Mouse (Mus musculus) intestine, embryonic 16.5 days (tissue): ENCODE results near the gene Nfrkb. TPM values are rescaled to one million over a fixed set of nuclear protein-coding genes. Genes with fewer than 3 reads are reported as not detected.

ENCODE experiments used
- ATAC-seq: fragments of 200-750 bp; cut with Nextera tagmentation; 2 replicates; pipeline ENCODE4 v1.8.0; 2017; ENCODE audit warnings: moderate TSS enrichment, moderate library complexity
- H3K27ac ChIP-seq: fragments of 300-500 bp; sonication (generic); 2 replicates; pipeline ENCODE4 v1.5.1; 2014; ENCODE audit warnings: mild to moderate bottlenecking, low read length
- H3K27me3 ChIP-seq: fragments of 300-500 bp; sonication (generic); replicated peaks from 2 replicates; pipeline ENCODE4 v1.6.1; 2014; ENCODE audit warnings: low read length, control low read depth, mixed read lengths; ENCODE audit not compliant: control insufficient read depth, insufficient read depth
- H3K36me3 ChIP-seq: fragments of 300-500 bp; sonication (generic); 2 replicates; pipeline ENCODE4 v1.6.1; 2014; ENCODE audit warnings: low read length, control low read depth; ENCODE audit not compliant: control insufficient read depth, insufficient read depth
- H3K4me1 ChIP-seq: fragments of 300-500 bp; sonication (generic); 2 replicates; pipeline ENCODE4 v1.6.1; 2014; ENCODE audit warnings: low read length, control low read depth, mixed read lengths; ENCODE audit not compliant: control insufficient read depth, insufficient read depth
- H3K4me2 ChIP-seq: fragments of 300-500 bp; sonication (generic); 2 replicates; pipeline ENCODE4 v1.6.1; 2014; ENCODE audit warnings: low read depth, low read length, control low read depth
- H3K4me3 ChIP-seq: fragments of 300-500 bp; sonication (generic); 2 replicates; pipeline ENCODE4 v1.5.1; 2014; ENCODE audit warnings: mild to moderate bottlenecking, low read length
- H3K9ac ChIP-seq: fragments of 300-500 bp; sonication (generic); 2 replicates; pipeline ENCODE4 v1.6.1; 2014; ENCODE audit warnings: low read depth, low read length
- H3K9me3 ChIP-seq: fragments of 300-500 bp; sonication (generic); 2 replicates; pipeline ENCODE4 v1.6.1; 2016; ENCODE audit warnings: low read length, control low read depth; ENCODE audit not compliant: control insufficient read depth
- WGBS: fragments of 180-500 bp; shearing (Covaris S2); extraction: QIAGEN DNeasy Blood & Tissue Kit; methylation state at CpG from one replicate; pipeline ENCODE4 v1.1.7; 2014; 5-methylcytosine and 5-hydroxymethylcytosine counted together
- polyA plus RNA-seq: library from polyadenylated mRNA; unstranded; fragments of >200 nt; fragmentation: Nextera tagmentation; extraction: Ambion mirVana; gene quantifications from 2 replicates; pipeline ENCODE4 v1.2.1, GENCODE M21; 2015

Nfrkb gene
- polyA plus RNA-seq, 1 experiment from 2014 or later: 15.8 TPM

DNA sequence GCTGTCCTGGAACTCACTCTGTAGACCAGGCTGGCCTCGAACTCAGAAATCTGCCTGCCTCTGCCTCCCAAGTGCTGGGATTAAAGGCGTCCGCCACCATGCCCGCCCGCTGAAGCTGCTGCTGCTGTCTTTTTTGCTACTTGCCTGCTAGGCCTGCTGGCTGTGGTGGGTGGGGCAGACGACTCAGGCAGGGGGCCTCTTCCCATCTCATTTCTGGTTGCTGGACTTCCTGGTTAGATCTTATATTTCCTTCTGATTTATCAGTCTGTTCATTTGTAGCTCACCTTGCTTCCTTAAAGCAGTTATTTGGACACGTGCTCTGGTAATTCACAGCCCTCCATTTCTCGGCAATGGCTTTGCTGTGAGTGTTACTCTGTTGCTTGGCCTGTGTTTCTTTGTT is 49.4 kb downstream of the Nfrkb start:
- Histone ChIP-seq H3K9ac (no peak overlapping the region), H3K36me3 (no peaks in the 10 kb centered on the region), H3K9me3 (no peaks in the 10 kb centered on the region), H3K4me3 (no peak overlapping the region), H3K4me1 (peaks cover 8% of the 10 kb centered on the region; the same call in 1 of the 2 replicates), H3K4me2 (no peak overlapping the region), H3K27me3 (no peaks in the 10 kb centered on the region), H3K27ac (peak overlapping the region; percentile 58)
- no peak for ATAC-seq
- 79% methylated on average over 8 of the region's 8 CpGs for whole genome bisulfite sequencing

DNA sequence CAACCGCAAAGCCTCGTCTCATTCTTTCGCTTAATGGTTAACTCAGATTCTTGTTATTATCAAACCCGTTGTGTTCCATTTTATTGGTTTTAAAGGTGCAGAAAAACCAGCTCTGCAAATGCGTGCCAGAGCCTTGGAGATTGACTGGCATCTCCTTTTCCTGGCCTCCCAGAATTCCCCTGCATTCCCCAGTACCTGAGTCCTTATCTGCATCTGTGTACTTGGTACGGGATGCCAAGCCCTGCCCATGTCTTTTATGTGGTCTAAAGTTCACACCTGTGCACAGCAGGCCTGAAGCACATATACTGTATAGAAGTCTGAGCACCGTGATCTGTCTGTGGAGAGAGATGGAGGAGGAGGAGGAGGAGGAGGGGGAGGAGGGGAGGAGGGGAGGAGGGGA is 51.9 kb downstream of the Nfrkb start:
- H3K9ac ChIP-seq: no peak overlapping the region
- peak; percentile 99 for ATAC-seq
- no peaks in the 10 kb centered on the region for H3K9me3 ChIP-seq
- 56% methylated on average over 7 of the region's 7 CpGs for WGBS
- peak overlapping the region; percentile 75; the same call in 1 of the 2 replicates for H3K27ac ChIP-seq
- no peaks in the 10 kb centered on the region for H3K36me3 ChIP-seq
- H3K4me1 ChIP-seq: no peaks in the 10 kb centered on the region
- H3K4me3 ChIP-seq: no peak overlapping the region
- H3K4me2 ChIP-seq: no peak overlapping the region
- H3K27me3 ChIP-seq: no peaks in the 10 kb centered on the region

DNA sequence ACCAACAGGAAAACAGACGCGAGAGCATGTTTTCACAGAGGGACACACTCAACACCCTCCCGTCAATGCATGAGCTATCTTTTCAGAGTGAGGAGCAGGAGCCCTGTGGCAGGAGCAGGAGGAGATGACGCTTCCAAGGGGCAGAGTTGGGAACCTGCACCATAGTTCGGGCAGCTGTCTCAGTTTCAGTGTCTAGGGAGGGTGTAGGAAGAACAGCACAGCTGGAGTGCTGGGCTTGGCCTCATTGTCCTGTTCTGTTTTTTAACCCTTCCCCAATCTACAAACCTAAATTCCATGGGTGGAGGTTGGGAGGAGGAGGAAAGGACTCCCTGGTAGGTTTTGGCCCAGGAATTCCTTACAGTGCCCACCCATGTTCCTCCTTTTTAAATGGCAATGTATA is 52.8 kb downstream of the Nfrkb start:
- H3K4me2 ChIP-seq: no peak overlapping the region
- WGBS: 60% methylated on average over 5 of the region's 5 CpGs
- H3K4me1 ChIP-seq: no peaks in the 10 kb centered on the region
- H3K9me3 ChIP-seq: no peaks in the 10 kb centered on the region
- ATAC-seq: no peak
- H3K27ac ChIP-seq: peak overlapping the region; percentile 59
- no peaks in the 10 kb centered on the region for H3K27me3 ChIP-seq
- H3K9ac ChIP-seq: no peak overlapping the region
- H3K36me3 ChIP-seq: no peaks in the 10 kb centered on the region
- H3K4me3 ChIP-seq: no peak overlapping the region

DNA sequence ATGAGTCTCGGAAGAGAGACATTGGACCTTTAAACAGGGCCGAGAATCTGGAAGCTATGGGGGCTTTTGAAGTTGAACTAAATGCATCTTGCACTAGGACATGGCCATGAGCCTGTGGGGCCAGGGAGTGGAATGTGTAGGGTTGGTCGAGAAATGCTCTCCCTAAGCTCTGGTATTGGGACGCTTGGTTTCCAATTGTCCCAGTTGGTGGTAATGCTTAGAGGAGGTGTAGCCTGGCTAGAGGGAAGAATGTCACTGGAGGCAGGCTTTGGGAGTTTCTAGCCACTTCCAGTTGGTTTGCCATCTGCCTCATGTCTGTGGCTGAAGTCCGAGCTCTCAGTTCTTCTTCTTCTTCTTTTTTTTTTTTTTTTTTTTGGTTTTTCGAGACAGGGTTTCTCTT is 53.3 kb downstream of the Nfrkb start:
- Histone ChIP-seq H3K4me3 (no peak overlapping the region), H3K9ac (no peak overlapping the region), H3K27me3 (no peaks in the 10 kb centered on the region), H3K4me2 (no peak overlapping the region), H3K4me1 (no peaks in the 10 kb centered on the region), H3K36me3 (no peaks in the 10 kb centered on the region), H3K27ac (no peak overlapping the region), H3K9me3 (no peaks in the 10 kb centered on the region)
- WGBS: 80% methylated on average over 6 of the region's 6 CpGs
- ATAC-seq: no peak

DNA sequence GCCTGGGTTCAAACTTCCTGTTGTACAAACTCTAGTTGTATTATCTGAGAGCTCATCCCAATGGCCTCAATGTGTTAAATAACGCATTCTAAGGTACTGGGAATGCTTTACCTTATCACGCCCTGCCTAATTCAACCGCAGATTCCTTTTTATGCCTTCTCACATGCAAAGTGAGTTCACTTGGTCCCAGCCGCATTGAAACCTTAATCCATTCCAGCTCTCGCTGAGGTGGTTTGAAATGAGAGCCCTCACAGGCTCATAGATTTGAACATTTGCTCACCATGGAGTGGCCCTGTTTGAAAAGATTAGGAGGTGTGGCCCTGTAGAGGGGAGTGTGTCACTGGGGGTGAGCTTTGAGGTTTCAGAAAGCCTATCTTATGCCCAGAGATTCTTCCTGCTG is 54.4 kb downstream of the Nfrkb start:
- Histone ChIP-seq H3K36me3 (no peaks in the 10 kb centered on the region), H3K27me3 (no peaks in the 10 kb centered on the region), H3K4me2 (no peak overlapping the region), H3K4me1 (no peaks in the 10 kb centered on the region), H3K4me3 (no peak overlapping the region), H3K9me3 (no peaks in the 10 kb centered on the region), H3K27ac (no peak overlapping the region), H3K9ac (no peak overlapping the region)
- WGBS: 91% methylated on average over 5 of the region's 5 CpGs
- no peak for ATAC-seq

DNA sequence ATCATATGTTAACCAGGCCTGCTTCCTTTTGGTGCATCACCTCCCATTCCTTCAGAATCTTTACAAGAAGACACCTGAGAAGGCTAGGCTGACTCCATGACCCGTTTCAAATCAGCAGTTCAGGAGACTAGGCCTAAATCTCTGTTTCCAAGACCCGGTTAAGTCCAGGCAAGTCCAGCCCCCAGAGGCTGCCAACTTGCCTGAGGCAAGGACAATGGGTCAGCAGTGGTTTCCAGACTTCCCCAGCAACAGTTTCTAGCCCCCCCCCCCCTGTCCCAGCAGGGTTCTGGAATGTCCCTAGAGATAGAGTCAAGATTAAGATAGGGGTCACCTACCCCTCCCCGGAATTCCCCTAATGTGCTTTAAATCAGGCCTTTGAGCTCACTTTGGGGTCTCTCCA is 55.5 kb downstream of the Nfrkb start:
- Histone ChIP-seq H3K4me2 (no peak overlapping the region), H3K4me1 (no peaks in the 10 kb centered on the region; the same call in 1 of the 2 replicates), H3K9ac (no peak overlapping the region), H3K36me3 (no peaks in the 10 kb centered on the region), H3K9me3 (no peaks in the 10 kb centered on the region), H3K27ac (no peak overlapping the region), H3K4me3 (no peak overlapping the region), H3K27me3 (no peaks in the 10 kb centered on the region)
- no peak for ATAC-seq
- WGBS: 85% methylated on average over 3 of the region's 3 CpGs

DNA sequence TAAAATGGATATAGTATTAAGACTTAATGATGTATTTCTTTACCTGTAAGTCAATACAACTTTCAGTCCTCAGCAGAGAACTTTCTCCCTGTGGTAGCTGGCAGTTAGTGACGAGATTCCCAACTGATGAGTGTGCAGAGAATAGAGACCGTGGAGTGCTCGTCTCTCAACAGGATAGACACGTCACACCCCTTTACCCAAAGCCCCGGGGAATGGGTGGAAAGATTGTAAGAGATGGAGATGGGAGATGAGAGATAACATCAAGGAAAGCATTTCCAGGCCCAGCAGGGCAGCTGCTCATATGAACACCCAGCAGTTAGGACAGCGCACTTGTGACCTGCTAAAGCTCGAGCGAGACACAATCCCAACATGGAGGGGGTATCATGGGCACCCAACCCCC is 58.2 kb downstream of the Nfrkb start:
- ATAC-seq: no peak
- H3K4me2 ChIP-seq: no peak overlapping the region
- H3K4me3 ChIP-seq: no peak overlapping the region
- H3K9me3 ChIP-seq: no peaks in the 10 kb centered on the region
- no peak overlapping the region for H3K9ac ChIP-seq
- H3K36me3 ChIP-seq: no peaks in the 10 kb centered on the region
- H3K27ac ChIP-seq: no peak overlapping the region
- H3K4me1 ChIP-seq: no peaks in the 10 kb centered on the region; the same call in 1 of the 2 replicates
- 78% methylated on average over 8 of the region's 8 CpGs for WGBS
- H3K27me3 ChIP-seq: no peaks in the 10 kb centered on the region

DNA sequence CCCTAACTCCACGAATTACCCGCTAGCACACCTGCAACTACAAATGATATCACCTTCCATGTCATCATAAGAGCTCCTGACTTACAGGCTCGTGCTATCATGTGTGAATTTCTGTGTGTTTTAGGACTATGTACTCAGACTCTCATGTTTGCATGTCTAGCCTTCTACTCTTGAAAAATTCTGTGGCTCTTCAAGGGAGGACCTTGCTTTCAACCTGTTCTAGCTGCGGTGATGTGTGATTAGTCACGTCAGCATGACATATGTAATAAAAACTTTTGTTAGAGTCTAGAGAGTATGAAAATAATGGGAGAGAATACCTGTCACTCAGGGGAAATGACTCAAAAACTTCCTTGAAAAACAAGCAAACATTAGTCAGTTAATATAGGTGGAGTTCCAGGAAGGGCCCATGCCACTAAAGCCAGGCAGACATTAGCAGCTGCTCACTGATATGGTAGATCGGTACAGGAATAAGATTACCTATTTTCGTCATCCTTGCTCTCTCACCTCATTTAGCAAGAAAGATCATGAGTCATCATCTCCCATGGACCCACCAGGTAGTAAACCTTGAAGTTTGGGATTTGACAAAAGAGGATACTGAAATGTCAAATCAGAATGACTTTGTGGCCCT is 63.3 kb downstream of the Nfrkb start:
- no peak overlapping the region for H3K4me2 ChIP-seq
- peak; percentile 28; the same call in 1 of the 2 replicates for ATAC-seq
- H3K4me3 ChIP-seq: no peak overlapping the region
- no peaks in the 10 kb centered on the region for H3K9me3 ChIP-seq
- H3K4me1 ChIP-seq: peaks cover 6% of the 10 kb centered on the region; the same call in 1 of the 2 replicates
- 73% methylated on average over 7 of the region's 7 CpGs for WGBS
- H3K9ac ChIP-seq: no peak overlapping the region
- H3K27me3 ChIP-seq: no peaks in the 10 kb centered on the region
- H3K27ac ChIP-seq: 0 out of 2 replicates have a peak overlapping the region, but pooled peaks have one; percentile 31
- H3K36me3 ChIP-seq: no peaks in the 10 kb centered on the region

DNA sequence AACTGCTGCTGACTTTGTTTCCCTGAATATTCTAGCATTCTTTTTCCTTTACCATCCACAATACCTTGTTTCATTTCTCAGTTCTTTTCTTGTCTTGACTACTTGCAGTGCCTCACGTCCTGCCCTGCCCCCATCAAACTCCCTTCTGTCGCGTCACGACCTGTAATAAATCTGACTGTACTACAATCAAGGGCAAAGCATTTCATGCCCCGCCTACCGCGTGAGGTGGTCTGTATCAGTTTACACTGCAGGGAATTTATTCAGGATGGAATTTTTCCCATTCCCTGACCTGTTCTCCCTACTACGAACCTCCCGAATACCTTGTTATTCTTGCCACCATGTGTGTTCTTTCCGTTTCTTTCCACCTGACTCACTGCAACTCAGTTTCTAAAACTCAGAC is 66.2 kb downstream of the Nfrkb start:
- H3K4me1 ChIP-seq: 0 out of 2 replicates have a peak, but pooled peaks cover 6% of the 10 kb centered on the region
- H3K9ac ChIP-seq: no peak overlapping the region
- no peaks in the 10 kb centered on the region for H3K27me3 ChIP-seq
- H3K9me3 ChIP-seq: no peaks in the 10 kb centered on the region
- peak; percentile 69 for ATAC-seq
- H3K27ac ChIP-seq: no peak overlapping the region
- no peak overlapping the region for H3K4me3 ChIP-seq
- 39% methylated on average over 10 of the region's 10 CpGs for WGBS
- no peaks in the 10 kb centered on the region for H3K36me3 ChIP-seq
- 0 out of 2 replicates have a peak overlapping the region, but pooled peaks have one; percentile 16 for H3K4me2 ChIP-seq

DNA sequence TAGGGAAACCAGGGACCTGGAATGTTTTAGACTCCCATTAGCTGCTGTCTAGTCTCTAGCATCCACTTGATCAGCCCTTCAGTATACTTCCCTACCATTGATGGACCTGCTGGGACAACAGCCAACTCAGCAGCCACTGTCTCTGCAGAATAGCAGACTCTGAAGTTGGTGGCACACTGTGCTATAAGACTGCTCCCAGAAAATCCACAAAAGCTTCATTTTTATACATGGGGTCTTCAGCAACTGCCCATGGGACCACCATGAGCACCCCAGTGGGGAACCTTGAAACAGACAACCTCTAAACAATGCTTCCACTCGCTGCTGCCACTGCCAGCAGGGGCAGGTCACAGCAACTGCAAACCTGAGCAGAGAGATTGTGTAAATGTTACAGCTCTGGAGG is 68.4 kb downstream of the Nfrkb start:
- Histone ChIP-seq H3K9me3 (no peaks in the 10 kb centered on the region), H3K9ac (no peak overlapping the region), H3K27me3 (no peaks in the 10 kb centered on the region), H3K4me3 (no peak overlapping the region), H3K27ac (no peak overlapping the region), H3K36me3 (no peaks in the 10 kb centered on the region), H3K4me1 (0 out of 2 replicates have a peak, but pooled peaks cover 6% of the 10 kb centered on the region), H3K4me2 (no peak overlapping the region)
- WGBS: 52% methylated on average over 1 of the region's 1 CpGs
- no peak for ATAC-seq
